Mouse (Mus musculus): ENCODE results near the gene Rps18. TPM values are rescaled to one million over a fixed set of nuclear protein-coding genes. Genes with fewer than 3 reads are reported as not detected.
"Not testable (repeated sequence)": the region's sequence is repeated elsewhere in the genome, so short reads cannot be mapped to it uniquely, and the experiment has no call there.

Rps18 gene
- polyA plus RNA-seq, 1 experiment from 2014 or later = 891 TPM

DNA sequence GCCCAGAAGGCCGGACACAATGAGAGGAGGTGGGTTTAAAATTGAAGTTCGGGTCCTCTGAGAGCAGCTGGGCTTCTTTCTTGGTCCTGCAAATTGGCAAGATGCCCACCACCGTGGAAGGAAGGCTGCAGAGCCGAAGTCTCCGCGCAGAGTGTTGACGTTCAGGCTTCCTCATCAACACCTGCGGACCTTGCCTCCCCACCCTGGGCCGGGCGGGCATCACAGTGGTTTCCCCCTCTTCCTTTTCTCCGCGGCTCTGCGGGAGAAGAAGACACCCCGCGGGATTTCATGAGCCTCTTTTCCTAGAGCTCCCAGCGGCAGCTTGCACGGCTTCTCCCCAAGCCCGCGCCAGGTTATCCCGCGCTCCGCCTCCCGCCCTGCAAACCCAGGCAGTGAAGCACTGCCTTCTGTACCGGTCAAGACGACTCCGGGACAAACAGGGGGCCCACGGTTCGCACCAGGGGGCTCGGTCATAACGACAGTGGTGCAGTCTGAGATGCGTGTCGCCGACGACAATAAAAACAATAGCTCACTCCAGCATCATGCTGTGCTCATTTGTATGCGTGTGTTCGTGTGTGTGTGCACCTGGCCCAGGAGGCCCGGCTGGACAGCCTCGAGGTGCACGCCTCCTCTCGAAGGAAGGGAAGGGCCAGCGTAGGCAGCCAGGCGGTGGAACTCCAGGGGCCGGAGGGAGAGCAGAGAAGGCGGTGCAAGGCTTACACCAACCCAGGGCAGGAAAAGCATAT lies 47.3 kb downstream of the Rps18 start:
- peak overlapping the region; percentile 97 for H3K4me2 ChIP-seq (replicated peaks)
- no peaks in the 10 kb centered on the region for H3K27me3 ChIP-seq
- H3K9ac ChIP-seq (replicated peaks) = peak overlapping the region; percentile 72
- no peaks in the 10 kb centered on the region for H3K9me3 ChIP-seq
- ATAC-seq (ENCODE audit: low FRiP score, low read depth) = no peak; the same call in 1 of the 2 replicates
- H3K4me3 ChIP-seq = peak overlapping the region; percentile 81
- WGBS = under 1% methylated on average over 44 of the region's 44 CpGs
- H3K27ac ChIP-seq (replicated peaks) = peak overlapping the region; percentile 86
- H3K36me3 ChIP-seq = peaks cover 24% of the 10 kb centered on the region
- peaks cover 27% of the 10 kb centered on the region for H3K4me1 ChIP-seq

GRCm38 (mm10) chr17:33904835-33905234 lies 51.0 kb downstream of the Rps18 start, which contains the start of gene Platr17:
Gene Platr17, plus strand, starts transcription at chr17:33905135.
- ATAC-seq (ENCODE audit: low FRiP score, low read depth); H3K4me2 ChIP-seq (replicated peaks); H3K27me3 ChIP-seq; H3K4me3 ChIP-seq; H3K9me3 ChIP-seq; H3K36me3 ChIP-seq; H3K9ac ChIP-seq (replicated peaks); H3K27ac ChIP-seq (replicated peaks): not testable (repeated sequence)
- 64% methylated on average over 1 of the region's 4 CpGs for WGBS
- peaks cover 13% of the 10 kb centered on the region for H3K4me1 ChIP-seq

DNA sequence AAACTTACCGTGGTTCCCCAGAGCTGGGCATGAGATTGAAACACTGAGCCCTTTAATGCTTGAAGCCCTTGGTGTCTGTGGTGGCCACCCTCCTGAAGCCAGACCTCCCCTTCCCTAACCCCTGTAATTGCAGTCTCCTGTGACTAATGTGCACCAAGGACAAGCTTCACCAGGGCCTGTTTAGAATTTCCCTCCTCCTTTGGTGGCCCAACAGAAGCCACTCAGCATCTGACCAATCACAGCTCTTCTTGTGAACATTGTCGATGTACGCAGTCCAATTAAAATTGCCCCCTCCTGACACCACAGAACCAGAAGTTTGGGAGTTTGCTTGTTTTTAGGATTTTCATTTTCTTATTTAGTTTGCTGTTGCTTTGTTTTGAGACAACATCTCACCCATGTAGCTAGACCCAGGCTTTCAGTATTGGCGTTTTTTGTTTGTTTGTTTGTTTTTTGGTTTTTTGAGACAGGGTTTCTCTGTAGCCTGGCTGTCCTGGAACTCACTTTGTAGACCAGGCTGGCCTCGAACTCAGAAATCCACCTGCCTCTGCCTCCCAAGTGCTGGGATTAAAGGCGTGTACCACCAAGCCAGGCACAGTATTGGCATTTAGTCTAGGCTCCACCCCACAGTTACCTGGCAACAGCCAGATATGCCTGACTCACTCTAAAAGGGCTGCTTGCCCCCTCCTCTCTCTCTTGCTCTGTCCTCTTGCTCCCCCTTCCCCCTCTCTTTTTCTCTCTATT lies 51.7 kb downstream of the Rps18 start:
- peaks cover 12% of the 10 kb centered on the region for H3K4me1 ChIP-seq
- WGBS = 75% methylated on average over 6 of the region's 6 CpGs
- H3K27ac ChIP-seq (replicated peaks); H3K9ac ChIP-seq (replicated peaks); ATAC-seq (ENCODE audit: low FRiP score, low read depth); H3K27me3 ChIP-seq; H3K36me3 ChIP-seq; H3K4me2 ChIP-seq (replicated peaks); H3K9me3 ChIP-seq; H3K4me3 ChIP-seq: not testable (repeated sequence)

DNA sequence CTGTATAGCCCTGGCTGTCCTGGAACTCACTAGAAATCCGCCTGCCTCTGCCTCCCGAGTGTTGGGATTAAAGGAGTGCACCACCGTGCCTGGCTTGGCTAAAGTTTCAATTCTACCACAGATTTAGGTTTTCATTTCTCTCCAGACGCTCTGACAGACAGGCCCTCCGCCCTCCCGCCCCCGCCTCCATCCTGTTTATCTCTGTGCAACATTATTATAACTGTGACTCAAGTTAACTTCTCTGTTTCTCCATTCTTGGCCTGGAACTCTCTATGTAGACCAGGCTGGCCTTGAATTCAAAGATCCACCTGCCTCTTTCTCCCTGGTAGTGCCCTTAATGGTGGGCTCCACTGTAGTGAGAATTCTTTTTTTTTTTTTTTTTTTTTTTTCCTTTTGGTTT lies 53.3 kb downstream of the Rps18 start:
- no peak overlapping the region for H3K9ac ChIP-seq (replicated peaks)
- H3K4me1 ChIP-seq = no peaks in the 10 kb centered on the region
- H3K4me2 ChIP-seq (replicated peaks) = no peak overlapping the region
- H3K27ac ChIP-seq (replicated peaks) = no peak overlapping the region
- H3K4me3 ChIP-seq = no peak overlapping the region
- no peak for ATAC-seq (ENCODE audit: low FRiP score, low read depth)
- H3K27me3 ChIP-seq = no peaks in the 10 kb centered on the region
- no peaks in the 10 kb centered on the region for H3K36me3 ChIP-seq
- no peaks in the 10 kb centered on the region for H3K9me3 ChIP-seq
- WGBS = 88% methylated on average over 7 of the region's 7 CpGs

DNA sequence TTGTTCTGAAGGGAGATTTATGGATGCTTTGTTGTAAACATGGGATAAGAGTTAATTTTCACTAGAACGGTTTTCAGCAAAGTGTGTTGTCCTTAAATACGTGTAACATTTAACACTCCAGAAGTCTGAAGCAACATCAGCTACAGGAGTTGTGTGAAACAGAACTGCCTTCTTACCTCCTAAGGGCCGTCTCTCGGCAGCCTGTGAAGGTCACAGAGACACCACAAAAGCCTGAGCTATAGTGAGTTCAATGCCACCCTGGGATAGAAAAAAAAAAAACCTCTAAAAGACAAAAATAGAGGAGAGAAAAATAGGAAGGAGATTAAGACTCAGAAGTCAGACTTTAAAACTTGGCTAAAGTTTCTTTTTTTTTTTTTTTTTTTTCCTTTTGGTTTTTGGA lies 53.7 kb downstream of the Rps18 start:
- H3K9me3 ChIP-seq = no peaks in the 10 kb centered on the region
- no peaks in the 10 kb centered on the region for H3K4me1 ChIP-seq
- no peak overlapping the region for H3K27ac ChIP-seq (replicated peaks)
- no peak overlapping the region for H3K9ac ChIP-seq (replicated peaks)
- H3K36me3 ChIP-seq = no peaks in the 10 kb centered on the region
- H3K4me2 ChIP-seq (replicated peaks) = no peak overlapping the region
- no peak overlapping the region for H3K4me3 ChIP-seq
- H3K27me3 ChIP-seq = no peaks in the 10 kb centered on the region
- 82% methylated on average over 4 of the region's 4 CpGs for WGBS
- no peak for ATAC-seq (ENCODE audit: low FRiP score, low read depth)

Other genes starting within 250 kb of the Rps18 start
- gene March2, start 237.3 kb downstream of the Rps18 start, polyA plus RNA-seq (2016; fragmentation: Nextera tagmentation; extraction: Ambion mirVana) = 46.7 and 52.2 TPM in 2 replicates
- 422 and 447 TPM in 2 replicates for gene Rab11b, start 195.5 kb downstream of the Rps18 start, polyA plus RNA-seq (2016; fragmentation: Nextera tagmentation; extraction: Ambion mirVana)
- 21.1 and 28.3 TPM in 2 replicates for gene Angptl4, start 174.2 kb downstream of the Rps18 start, polyA plus RNA-seq (2016; fragmentation: Nextera tagmentation; extraction: Ambion mirVana)
- 25.5 and 31.9 TPM in 2 replicates for gene Kank3, start 145.5 kb downstream of the Rps18 start, polyA plus RNA-seq (2016; fragmentation: Nextera tagmentation; extraction: Ambion mirVana)
- gene Rps28, start 131.4 kb downstream of the Rps18 start, polyA plus RNA-seq (2016; fragmentation: Nextera tagmentation; extraction: Ambion mirVana) = 613 and 671 TPM in 2 replicates
- gene Ndufa7, start 131.4 kb downstream of the Rps18 start, polyA plus RNA-seq (2016; fragmentation: Nextera tagmentation; extraction: Ambion mirVana) = 436 and 454 TPM in 2 replicates
- gene Cd320, start 112.9 kb downstream of the Rps18 start, polyA plus RNA-seq (2016; fragmentation: Nextera tagmentation; extraction: Ambion mirVana) = 59.8 and 63.5 TPM in 2 replicates
- gene Gm7029, start 82.2 kb downstream of the Rps18 start, polyA plus RNA-seq (2016; fragmentation: Nextera tagmentation; extraction: Ambion mirVana) = not detected in 2 replicates
- gene Kifc1, start 65.3 kb downstream of the Rps18 start, polyA plus RNA-seq (2016; fragmentation: Nextera tagmentation; extraction: Ambion mirVana) = 3.8 and 4.4 TPM in 2 replicates
- 0.23 and 0.38 TPM in 2 replicates for gene Platr17, start 50.9 kb downstream of the Rps18 start, polyA plus RNA-seq (2016; fragmentation: Nextera tagmentation; extraction: Ambion mirVana)
- 64.6 and 66.2 TPM in 2 replicates for gene Daxx, start 46.6 kb downstream of the Rps18 start, polyA plus RNA-seq (2016; fragmentation: Nextera tagmentation; extraction: Ambion mirVana)
- gene Tapbp, start 40.1 kb downstream of the Rps18 start, polyA plus RNA-seq (2016; fragmentation: Nextera tagmentation; extraction: Ambion mirVana) = 19.1 and 21.9 TPM in 2 replicates
- 21.8 and 25.3 TPM in 2 replicates for gene Zbtb22, start 40.1 kb downstream of the Rps18 start, polyA plus RNA-seq (2016; fragmentation: Nextera tagmentation; extraction: Ambion mirVana)
- 69.9 and 74.3 TPM in 2 replicates for gene Rgl2, start 26.5 kb downstream of the Rps18 start, polyA plus RNA-seq (2016; fragmentation: Nextera tagmentation; extraction: Ambion mirVana)
- gene Pfdn6, start 15.7 kb downstream of the Rps18 start, polyA plus RNA-seq (2016; fragmentation: Nextera tagmentation; extraction: Ambion mirVana) = 188 and 203 TPM in 2 replicates
- 37.5 and 37.7 TPM in 2 replicates for gene Wdr46, start 15.3 kb downstream of the Rps18 start, polyA plus RNA-seq (2016; fragmentation: Nextera tagmentation; extraction: Ambion mirVana)
- 8.1 and 8.7 TPM in 2 replicates for gene B3galt4, start 4.5 kb downstream of the Rps18 start, polyA plus RNA-seq (2016; fragmentation: Nextera tagmentation; extraction: Ambion mirVana)
- 67.0 and 70.9 TPM in 2 replicates for gene Vps52, start 189 bp downstream of the Rps18 start, polyA plus RNA-seq (2016; fragmentation: Nextera tagmentation; extraction: Ambion mirVana)
- gene H2-K1, start 44.3 kb upstream of the Rps18 start, polyA plus RNA-seq (2016; fragmentation: Nextera tagmentation; extraction: Ambion mirVana) = 26.8 and 28.4 TPM in 2 replicates
- gene Ring1, start 68.7 kb upstream of the Rps18 start, polyA plus RNA-seq (2016; fragmentation: Nextera tagmentation; extraction: Ambion mirVana) = 25.2 and 27.0 TPM in 2 replicates
- 110 and 131 TPM in 2 replicates for gene H2-Ke6, start 72.1 kb upstream of the Rps18 start, polyA plus RNA-seq (2016; fragmentation: Nextera tagmentation; extraction: Ambion mirVana)
- gene Slc39a7, start 75.7 kb upstream of the Rps18 start, polyA plus RNA-seq (2016; fragmentation: Nextera tagmentation; extraction: Ambion mirVana) = 180 and 184 TPM in 2 replicates
- gene Rxrb, start 75.8 kb upstream of the Rps18 start, polyA plus RNA-seq (2016; fragmentation: Nextera tagmentation; extraction: Ambion mirVana) = 68.0 and 68.4 TPM in 2 replicates
- 2.3 and 4.0 TPM in 2 replicates for gene Col11a2, start 83.4 kb upstream of the Rps18 start, polyA plus RNA-seq (2016; fragmentation: Nextera tagmentation; extraction: Ambion mirVana)
- 0.17 and 0.56 TPM in 2 replicates for gene H2-Oa, start 136.3 kb upstream of the Rps18 start, polyA plus RNA-seq (2016; fragmentation: Nextera tagmentation; extraction: Ambion mirVana)
- gene H2-DMa, start 163.5 kb upstream of the Rps18 start, polyA plus RNA-seq (2016; fragmentation: Nextera tagmentation; extraction: Ambion mirVana) = 9.8 and 9.9 TPM in 2 replicates
- gene Brd2, start 166.6 kb upstream of the Rps18 start, polyA plus RNA-seq (2016; fragmentation: Nextera tagmentation; extraction: Ambion mirVana) = 144 and 148 TPM in 2 replicates
- 0.16 and 0.23 TPM in 2 replicates for gene H2-DMb2, start 187.3 kb upstream of the Rps18 start, polyA plus RNA-seq (2016; fragmentation: Nextera tagmentation; extraction: Ambion mirVana)
- 0.16 and 0.73 TPM in 2 replicates for gene H2-DMb1, start 197.1 kb upstream of the Rps18 start, polyA plus RNA-seq (2016; fragmentation: Nextera tagmentation; extraction: Ambion mirVana)
- 1.4 and 1.8 TPM in 2 replicates for gene Tap1, start 231.6 kb upstream of the Rps18 start, polyA plus RNA-seq (2016; fragmentation: Nextera tagmentation; extraction: Ambion mirVana)
- 1.3 and 1.5 TPM in 2 replicates for gene Psmb9, start 231.8 kb upstream of the Rps18 start, polyA plus RNA-seq (2016; fragmentation: Nextera tagmentation; extraction: Ambion mirVana)
- 1.6 and 2.1 TPM in 2 replicates for gene Psmb8, start 241.7 kb upstream of the Rps18 start, polyA plus RNA-seq (2016; fragmentation: Nextera tagmentation; extraction: Ambion mirVana)
- 0.79 and 0.82 TPM in 2 replicates for gene Tap2, start 247.5 kb upstream of the Rps18 start, polyA plus RNA-seq (2016; fragmentation: Nextera tagmentation; extraction: Ambion mirVana)